In genomic region chr11:82971590-82971974, GRCm38 (mm10) we compare ENCODE assay signal across 10 mouse cellular contexts. TPM values are rescaled to one million over a fixed set of nuclear protein-coding genes. Genes with fewer than 3 reads are reported as not detected.
DNase-seq lines count a peak whose midpoint lies in the region; ATAC-seq lines count a peak whose summit lies in the region.
"Had no signal": no experiment of that assay in that cellular context is flagged by ENCODE, and none has a peak within 500 bp of the region (broad histone marks: within the 10 kb centered on the region; RNA-seq: fewer than 3 reads in every experiment).

No protein-coding gene starts in this region.

- intact Hi-C loops in left cerebral cortex, postnatal 36 days (cut with DNase I): loop anchor here (5.0 kb wide), 1 partner anchor 76 kb away; no protein-coding TSS in a partner anchor

- no peaks in the 10 kb centered on the region for H3K36me3 ChIP-seq in heart, embryonic 16.5 days (ENCODE audit: control insufficient read depth, insufficient read depth)
- H3K36me3 ChIP-seq in heart, embryonic 10.5 days: no peaks in the 10 kb centered on the region
- no peaks in the 10 kb centered on the region for H3K36me3 ChIP-seq in embryonic facial prominence, embryonic 14.5 days (ENCODE audit: control insufficient read depth, insufficient read depth, low read length)
- no peaks in the 10 kb centered on the region for H3K36me3 ChIP-seq in hindbrain, embryonic 11.5 days (ENCODE audit: control insufficient read depth, insufficient read depth, low read length)
- no peaks in the 10 kb centered on the region for H3K36me3 ChIP-seq in midbrain, embryonic 12.5 days
- H3K36me3 ChIP-seq: liver, embryonic 15.5 days had no signal

- no peak for DNase-seq in heart, embryonic 10.5 days (ENCODE audit: low spot score)
- no peak for DNase-seq in embryonic facial prominence, embryonic 14.5 days (ENCODE audit: low spot score)
- no peak for DNase-seq in hindbrain, embryonic 11.5 days (ENCODE audit: low spot score)
- DNase-seq in left cerebral cortex, postnatal 36 days (ENCODE audit: low spot score in 2 of 2): no peak
- DNase-seq in embryo, embryonic 10 days (ENCODE audit: low spot score): no peak
- DNase-seq in layer of hippocampus, adult 11-12 months (ENCODE audit: low spot score): no peak

- no peak for ATAC-seq in heart, embryonic 16.5 days (replicated peaks; ENCODE audit: extremely low read depth, insufficient read depth, low FRiP score)
- ATAC-seq in embryonic facial prominence, embryonic 14.5 days (ENCODE audit: low read depth): no peak
- ATAC-seq in hindbrain, embryonic 11.5 days (ENCODE audit: low FRiP score): no peak
- ATAC-seq in midbrain, embryonic 12.5 days (ENCODE audit: low FRiP score, low read depth): no peak

- WGBS in heart, embryonic 16.5 days: 67% methylated on average over 11 of the region's 11 CpGs
- WGBS in heart, embryonic 10.5 days: 65% methylated on average over 11 of the region's 11 CpGs
- WGBS in embryonic facial prominence, embryonic 14.5 days: 69% methylated on average over 8 of the region's 11 CpGs
- WGBS in hindbrain, embryonic 11.5 days: 80% methylated on average over 11 of the region's 11 CpGs
- WGBS in midbrain, embryonic 12.5 days: 75% methylated on average over 10 of the region's 11 CpGs

- peak overlapping the region; percentile 39; the same call in 1 of the 2 replicates for H3K27ac ChIP-seq in heart, embryonic 16.5 days (ENCODE audit: low read length)
- no peak overlapping the region; the same call in 1 of the 2 replicates for H3K27ac ChIP-seq in heart, embryonic 10.5 days
- peak overlapping the region; percentile 71; the same call in 1 of the 2 replicates for H3K27ac ChIP-seq in embryonic facial prominence, embryonic 14.5 days (replicated peaks; ENCODE audit: low read depth, low read length)
- no peak overlapping the region for H3K27ac ChIP-seq in hindbrain, embryonic 11.5 days (ENCODE audit: low read depth, low read length)
- no peak overlapping the region for H3K27ac ChIP-seq in midbrain, embryonic 12.5 days (replicated peaks)
- H3K27ac ChIP-seq: liver, embryonic 15.5 days had no signal

- peaks cover 14% of the 10 kb centered on the region for H3K4me1 ChIP-seq in heart, embryonic 16.5 days (ENCODE audit: control insufficient read depth, insufficient read depth, low read length)
- peaks cover 23% of the 10 kb centered on the region for H3K4me1 ChIP-seq in heart, embryonic 10.5 days
- H3K4me1 ChIP-seq in embryonic facial prominence, embryonic 14.5 days (ENCODE audit: control insufficient read depth, insufficient read depth, low read length): 0 out of 2 replicates have a peak, but pooled peaks cover 6% of the 10 kb centered on the region
- no peaks in the 10 kb centered on the region; the same call in 1 of the 2 replicates for H3K4me1 ChIP-seq in hindbrain, embryonic 11.5 days (replicated peaks; ENCODE audit: control insufficient read depth, insufficient read depth, low read length)
- peaks cover 6% of the 10 kb centered on the region; the same call in 1 of the 2 replicates for H3K4me1 ChIP-seq in midbrain, embryonic 12.5 days

- H3K4me3 ChIP-seq in heart, embryonic 16.5 days (ENCODE audit: low read length): peak overlapping the region; percentile 26
- no peak overlapping the region for H3K4me3 ChIP-seq in heart, embryonic 10.5 days
- peak overlapping the region; percentile 22 for H3K4me3 ChIP-seq in embryonic facial prominence, embryonic 14.5 days (ENCODE audit: low read depth, low read length)
- no peak overlapping the region for H3K4me3 ChIP-seq in hindbrain, embryonic 11.5 days (ENCODE audit: low read depth, low read length)
- H3K4me3 ChIP-seq in midbrain, embryonic 12.5 days: no peak overlapping the region
- H3K4me3 ChIP-seq: liver, embryonic 15.5 days; myocyte had no signal

- H3K9ac ChIP-seq in heart, embryonic 16.5 days (ENCODE audit: low read length): peak overlapping the region; percentile 49
- H3K9ac ChIP-seq in embryonic facial prominence, embryonic 14.5 days (ENCODE audit: low read depth, low read length): peak overlapping the region; percentile 56
- H3K9ac ChIP-seq in hindbrain, embryonic 11.5 days (ENCODE audit: low read depth, low read length): peak overlapping the region; percentile 44; the same call in 1 of the 2 replicates
- H3K9ac ChIP-seq in midbrain, embryonic 12.5 days (replicated peaks): 0 out of 2 replicates have a peak overlapping the region, but pooled peaks have one; percentile 46
- H3K9ac ChIP-seq: liver, embryonic 15.5 days had no signal

- no peaks in the 10 kb centered on the region for H3K27me3 ChIP-seq in heart, embryonic 16.5 days (ENCODE audit: control insufficient read depth, insufficient read depth, low read length)
- H3K27me3 ChIP-seq in heart, embryonic 10.5 days (ENCODE audit: insufficient read depth, poor library complexity, severe bottlenecking): no peaks in the 10 kb centered on the region
- H3K27me3 ChIP-seq in embryonic facial prominence, embryonic 14.5 days (replicated peaks; ENCODE audit: control insufficient read depth, insufficient read depth, low read length): no peaks in the 10 kb centered on the region
- no peaks in the 10 kb centered on the region for H3K27me3 ChIP-seq in hindbrain, embryonic 11.5 days (ENCODE audit: control insufficient read depth, insufficient read depth, low read length)
- peaks cover 8% of the 10 kb centered on the region; the same call in 1 of the 2 replicates for H3K27me3 ChIP-seq in midbrain, embryonic 12.5 days
- H3K27me3 ChIP-seq: liver, embryonic 15.5 days had no signal

- H3K9me3 ChIP-seq in heart, embryonic 16.5 days (replicated peaks; ENCODE audit: control insufficient read depth, low read length): no peaks in the 10 kb centered on the region
- H3K9me3 ChIP-seq in heart, embryonic 10.5 days: no peaks in the 10 kb centered on the region
- no peaks in the 10 kb centered on the region for H3K9me3 ChIP-seq in embryonic facial prominence, embryonic 14.5 days (ENCODE audit: control insufficient read depth, low read length)
- no peaks in the 10 kb centered on the region for H3K9me3 ChIP-seq in hindbrain, embryonic 11.5 days (ENCODE audit: control insufficient read depth, low read length)
- H3K9me3 ChIP-seq in midbrain, embryonic 12.5 days: no peaks in the 10 kb centered on the region
- H3K9me3 ChIP-seq: liver, embryonic 15.5 days had no signal

- H3K4me2 ChIP-seq in heart, embryonic 16.5 days (ENCODE audit: low read depth, low read length): peak overlapping the region; percentile 54
- H3K4me2 ChIP-seq in embryonic facial prominence, embryonic 14.5 days (ENCODE audit: low read depth, low read length): peak overlapping the region; percentile 58
- H3K4me2 ChIP-seq in hindbrain, embryonic 11.5 days (replicated peaks; ENCODE audit: low read depth, low read length): no peak overlapping the region
- H3K4me2 ChIP-seq in midbrain, embryonic 12.5 days (replicated peaks): peak overlapping the region; percentile 53

RNA-seq across cellular contexts. Expression of gene Slfn9, which starts 20.0 kb away (rescaled TPM):
- polyA plus RNA-seq in heart, embryonic 16.5 days (2015; fragmentation: Nextera tagmentation; extraction: Ambion mirVana): 11.9 and 13.1 TPM in 2 replicates
- polyA plus RNA-seq in heart, embryonic 10.5 days (2016; fragmentation: Nextera tagmentation; extraction: Ambion mirVana): 12.6 and 17.8 TPM in 2 replicates
- polyA plus RNA-seq in embryonic facial prominence, embryonic 14.5 days (2014; fragmentation: Nextera tagmentation; extraction: Ambion mirVana): 16.6 and 17.1 TPM in 2 replicates
- polyA plus RNA-seq in hindbrain, embryonic 11.5 days (2014; fragmentation: Nextera tagmentation; extraction: Ambion mirVana): 9.7 and 10.1 TPM in 2 replicates
- 9.3 and 10.6 TPM in 2 replicates for polyA plus RNA-seq in midbrain, embryonic 12.5 days (2016; fragmentation: Nextera tagmentation; extraction: Ambion mirVana)
- total RNA-seq in left cerebral cortex, postnatal 36 days (2021): under 1 TPM; 0.30 to 0.36 TPM

RNA-seq across cellular contexts. Expression of gene Slfn5, which starts 20.4 kb away (rescaled TPM):
- 6.1 and 7.7 TPM in 2 replicates for polyA plus RNA-seq in heart, embryonic 16.5 days (2015; fragmentation: Nextera tagmentation; extraction: Ambion mirVana)
- 0.35 and 0.86 TPM in 2 replicates for polyA plus RNA-seq in heart, embryonic 10.5 days (2016; fragmentation: Nextera tagmentation; extraction: Ambion mirVana)
- polyA plus RNA-seq in embryonic facial prominence, embryonic 14.5 days (2014; fragmentation: Nextera tagmentation; extraction: Ambion mirVana): 2.4 and 3.9 TPM in 2 replicates
- 0.85 and 1.3 TPM in 2 replicates for polyA plus RNA-seq in hindbrain, embryonic 11.5 days (2014; fragmentation: Nextera tagmentation; extraction: Ambion mirVana)
- 0.80 and 0.83 TPM in 2 replicates for polyA plus RNA-seq in midbrain, embryonic 12.5 days (2016; fragmentation: Nextera tagmentation; extraction: Ambion mirVana)
- total RNA-seq in left cerebral cortex, postnatal 36 days (2021): 1 to 10 TPM; 4.1 to 4.3 TPM

RNA-seq across cellular contexts. Expression of gene Slfn8, which starts 49.0 kb away (rescaled TPM):
- 0.69 and 1.6 TPM in 2 replicates for polyA plus RNA-seq in heart, embryonic 16.5 days (2015; fragmentation: Nextera tagmentation; extraction: Ambion mirVana)
- 0.04 and 0.30 TPM in 2 replicates for polyA plus RNA-seq in heart, embryonic 10.5 days (2016; fragmentation: Nextera tagmentation; extraction: Ambion mirVana)
- 1.0 and 1.4 TPM in 2 replicates for polyA plus RNA-seq in embryonic facial prominence, embryonic 14.5 days (2014; fragmentation: Nextera tagmentation; extraction: Ambion mirVana)
- 0.28 TPM in 2 replicates for polyA plus RNA-seq in hindbrain, embryonic 11.5 days (2014; fragmentation: Nextera tagmentation; extraction: Ambion mirVana)
- 0.25 and 0.46 TPM in 2 replicates for polyA plus RNA-seq in midbrain, embryonic 12.5 days (2016; fragmentation: Nextera tagmentation; extraction: Ambion mirVana)
- total RNA-seq in left cerebral cortex, postnatal 36 days (2021): under 1 TPM; 0.34 to 0.39 TPM
- polyA plus RNA-seq: myocyte had no signal

Comparison
In these comparisons a context has a peak if more than half of its experiments do, and no peak if none do; other contexts are left out.
1. H3K27ac ChIP-seq: peak in heart, embryonic 16.5 days (single experiment) and embryonic facial prominence, embryonic 14.5 days (single experiment); none in heart, embryonic 10.5 days (single experiment), hindbrain, embryonic 11.5 days (single experiment) and midbrain, embryonic 12.5 days (single experiment).
2. H3K4me3 ChIP-seq: peak in heart, embryonic 16.5 days (single experiment) and embryonic facial prominence, embryonic 14.5 days (single experiment); none in heart, embryonic 10.5 days (single experiment), hindbrain, embryonic 11.5 days (single experiment) and midbrain, embryonic 12.5 days (single experiment).
3. Peak in every context shown above with its lines, with median percentiles within 50 percentile points of each other: H3K9ac ChIP-seq.